Mouse (Mus musculus): Measurements from ENCODE around the gene Anapc13. TPM values are rescaled to one million over a fixed set of nuclear protein-coding genes. Genes with fewer than 3 reads are reported as not detected.
A peak's percentile ranks its signal among the peaks of the same experiment; 100 is the strongest.

Anapc13 gene
- polyA plus RNA-seq, 2 experiments, result 177 to 191 TPM

GRCm38 (mm10) chr9:102636553-102636952, 10.5 kb downstream of the Anapc13 start:
- Histone ChIP-seq H3K36me3 (ENCODE audit: control insufficient read depth, insufficient read depth, low read length) (peaks cover 6% of the 10 kb centered on the region; the same call in 1 of the 2 replicates), H3K27ac (replicated peaks; ENCODE audit: low read depth, low read length) (no peak overlapping the region), H3K27me3 (ENCODE audit: control insufficient read depth, insufficient read depth, low read length) (no peaks in the 10 kb centered on the region), H3K4me1 (ENCODE audit: control insufficient read depth, insufficient read depth, low read length) (peaks cover 20% of the 10 kb centered on the region), H3K9me3 (ENCODE audit: control insufficient read depth, low read length) (no peaks in the 10 kb centered on the region), H3K9ac (ENCODE audit: low read depth, low read length, severe bottlenecking) (no peak overlapping the region), H3K4me2 (replicated peaks; ENCODE audit: low read depth, low read length, severe bottlenecking) (no peak overlapping the region), H3K4me3 (replicated peaks; ENCODE audit: low read length) (no peak overlapping the region)
- DNase-seq (ENCODE audit: low spot score) (peak; percentile 72), ATAC-seq (ENCODE audit: low FRiP score, low read depth) (peak; percentile 34; the same call in 1 of the 2 replicates)
- 4% methylated on average over 4 of the region's 4 CpGs for WGBS
- TF ChIP-seq POLR2A (IDR thresholded peaks at IDR 0.05; ENCODE audit: borderline replicate concordance, extremely low read depth, insufficient read depth, insufficient read length), result no peak

- 63% methylated on average over 4 of the region's 4 CpGs for WGBS
- Histone ChIP-seq H3K9me3 (ENCODE audit: control insufficient read depth, low read length) (no peaks in the 10 kb centered on the region), H3K4me1 (ENCODE audit: control insufficient read depth, insufficient read depth, low read length) (peaks cover 24% of the 10 kb centered on the region)
These were observed 11.0 kb downstream of the Anapc13 start for GRCm38 (mm10) chr9:102637115-102637514.

GRCm38 (mm10) chr9:102638963-102639362, 12.9 kb downstream of the Anapc13 start:
- TF ChIP-seq POLR2A (IDR thresholded peaks at IDR 0.05; ENCODE audit: borderline replicate concordance, extremely low read depth, insufficient read depth, insufficient read length), result no peak
- DNase-seq (ENCODE audit: low spot score) (peak; percentile 57), ATAC-seq (ENCODE audit: low FRiP score, low read depth) (no peak)
- WGBS, result 59% methylated on average over 7 of the region's 7 CpGs
- Histone ChIP-seq H3K27me3 (ENCODE audit: control insufficient read depth, insufficient read depth, low read length) (no peaks in the 10 kb centered on the region), H3K27ac (replicated peaks; ENCODE audit: low read depth, low read length) (no peak overlapping the region), H3K36me3 (ENCODE audit: control insufficient read depth, insufficient read depth, low read length) (peaks cover 3% of the 10 kb centered on the region; the same call in 1 of the 2 replicates), H3K9ac (ENCODE audit: low read depth, low read length, severe bottlenecking) (no peak overlapping the region), H3K9me3 (ENCODE audit: control insufficient read depth, low read length) (no peaks in the 10 kb centered on the region), H3K4me2 (replicated peaks; ENCODE audit: low read depth, low read length, severe bottlenecking) (no peak overlapping the region), H3K4me3 (replicated peaks; ENCODE audit: low read length) (no peak overlapping the region), H3K4me1 (ENCODE audit: control insufficient read depth, insufficient read depth, low read length) (peaks cover 40% of the 10 kb centered on the region)

More at GRCm38 (mm10) chr9:102637115-102637514, 11.0 kb downstream of the Anapc13 start:
- Histone ChIP-seq H3K27ac (replicated peaks; ENCODE audit: low read depth, low read length) (no peak overlapping the region), H3K9ac (ENCODE audit: low read depth, low read length, severe bottlenecking) (no peak overlapping the region), H3K4me3 (replicated peaks; ENCODE audit: low read length) (no peak overlapping the region), H3K27me3 (ENCODE audit: control insufficient read depth, insufficient read depth, low read length) (no peaks in the 10 kb centered on the region), H3K36me3 (ENCODE audit: control insufficient read depth, insufficient read depth, low read length) (peaks cover 6% of the 10 kb centered on the region; the same call in 1 of the 2 replicates), H3K4me2 (replicated peaks; ENCODE audit: low read depth, low read length, severe bottlenecking) (no peak overlapping the region)
- DNase-seq (ENCODE audit: low spot score), result no peak
- TF ChIP-seq POLR2A (IDR thresholded peaks at IDR 0.05; ENCODE audit: borderline replicate concordance, extremely low read depth, insufficient read depth, insufficient read length), result no peak
- ATAC-seq (ENCODE audit: low FRiP score, low read depth), result no peak

GRCm38 (mm10) chr9:102639510-102639909, 13.4 kb downstream of the Anapc13 start:
- DNase-seq (ENCODE audit: low spot score), result no peak
- WGBS, result 85% methylated on average over 8 of the region's 8 CpGs

GRCm38 (mm10) chr9:102641531-102641930, 15.4 kb downstream of the Anapc13 start:
- no peak for DNase-seq (ENCODE audit: low spot score)
- no peak overlapping the region for H3K4me2 ChIP-seq (replicated peaks; ENCODE audit: low read depth, low read length, severe bottlenecking)
- no peak overlapping the region for H3K4me3 ChIP-seq (replicated peaks; ENCODE audit: low read length)
- H3K9ac ChIP-seq (ENCODE audit: low read depth, low read length, severe bottlenecking), result no peak overlapping the region
- no peaks in the 10 kb centered on the region for H3K9me3 ChIP-seq (ENCODE audit: control insufficient read depth, low read length)
- ATAC-seq (ENCODE audit: low FRiP score, low read depth), result no peak
- H3K4me1 ChIP-seq (ENCODE audit: control insufficient read depth, insufficient read depth, low read length), result peaks cover 65% of the 10 kb centered on the region
- H3K27me3 ChIP-seq (ENCODE audit: control insufficient read depth, insufficient read depth, low read length), result no peaks in the 10 kb centered on the region
- no peak for TF ChIP-seq POLR2A (IDR thresholded peaks at IDR 0.05; ENCODE audit: borderline replicate concordance, extremely low read depth, insufficient read depth, insufficient read length)
- 58% methylated on average over 6 of the region's 6 CpGs for WGBS
- no peak overlapping the region for H3K27ac ChIP-seq (replicated peaks; ENCODE audit: low read depth, low read length)
- no peaks in the 10 kb centered on the region for H3K36me3 ChIP-seq (ENCODE audit: control insufficient read depth, insufficient read depth, low read length)

More at GRCm38 (mm10) chr9:102639510-102639909, 13.4 kb downstream of the Anapc13 start:
- peaks cover 45% of the 10 kb centered on the region for H3K4me1 ChIP-seq (ENCODE audit: control insufficient read depth, insufficient read depth, low read length)
- H3K4me3 ChIP-seq (replicated peaks; ENCODE audit: low read length), result no peak overlapping the region
- no peak for ATAC-seq (ENCODE audit: low FRiP score, low read depth)
- no peaks in the 10 kb centered on the region for H3K9me3 ChIP-seq (ENCODE audit: control insufficient read depth, low read length)
- TF ChIP-seq POLR2A (IDR thresholded peaks at IDR 0.05; ENCODE audit: borderline replicate concordance, extremely low read depth, insufficient read depth, insufficient read length), result no peak
- H3K36me3 ChIP-seq (ENCODE audit: control insufficient read depth, insufficient read depth, low read length), result no peaks in the 10 kb centered on the region
- H3K9ac ChIP-seq (ENCODE audit: low read depth, low read length, severe bottlenecking), result no peak overlapping the region
- H3K27ac ChIP-seq (replicated peaks; ENCODE audit: low read depth, low read length), result no peak overlapping the region
- no peak overlapping the region for H3K4me2 ChIP-seq (replicated peaks; ENCODE audit: low read depth, low read length, severe bottlenecking)
- no peaks in the 10 kb centered on the region for H3K27me3 ChIP-seq (ENCODE audit: control insufficient read depth, insufficient read depth, low read length)

Data from limb, embryonic 14.5 days (tissue).